Mouse (Mus musculus): ENCODE measurements around the gene Gm49378. TPM values are rescaled to one million over a fixed set of nuclear protein-coding genes. Genes with fewer than 3 reads are reported as not detected.
A peak's percentile ranks its signal among the peaks of the same experiment; 100 is the strongest.

The Gm49378 gene
- polyA plus RNA-seq, 1 experiment from 2014 or later: 3.4 TPM

- Histone ChIP-seq H3K4me2 (0 out of 2 replicates have a peak overlapping the region, but pooled peaks have one; percentile 22), H3K4me1 (replicated peaks) (peaks cover 25% of the 10 kb centered on the region), H3K4me3 (no peak overlapping the region), H3K9ac (no peak overlapping the region), H3K9me3 (replicated peaks) (no peaks in the 10 kb centered on the region), H3K36me3 (peaks cover 25% of the 10 kb centered on the region), H3K27ac (ENCODE audit: poor library complexity, severe bottlenecking) (peak overlapping the region; percentile 93), H3K27me3 (replicated peaks) (no peaks in the 10 kb centered on the region)
- no peak for ATAC-seq (ENCODE audit: insufficient number of reproducible peaks, low FRiP score)
- WGBS: 53% methylated on average over 3 of the region's 3 CpGs
These were observed 19.2 kb upstream of the Gm49378 start for GRCm38 (mm10) chr14:55656935-55657334.

- H3K36me3 ChIP-seq: peaks cover 5% of the 10 kb centered on the region; the same call in 1 of the 2 replicates
- 70% methylated on average over 7 of the region's 7 CpGs for WGBS
- peaks cover 10% of the 10 kb centered on the region; the same call in 1 of the 2 replicates for H3K4me1 ChIP-seq (replicated peaks)
- no peak overlapping the region for H3K27ac ChIP-seq (ENCODE audit: poor library complexity, severe bottlenecking)
- H3K4me2 ChIP-seq: no peak overlapping the region
- no peak for ATAC-seq (ENCODE audit: insufficient number of reproducible peaks, low FRiP score)
- no peaks in the 10 kb centered on the region for H3K9me3 ChIP-seq (replicated peaks)
- no peaks in the 10 kb centered on the region for H3K27me3 ChIP-seq (replicated peaks)
- H3K9ac ChIP-seq: no peak overlapping the region
- no peak overlapping the region for H3K4me3 ChIP-seq
These were observed 13.8 kb upstream of the Gm49378 start for GRCm38 (mm10) chr14:55651528-55651927.

- 85% methylated on average over 2 of the region's 2 CpGs for WGBS
- Histone ChIP-seq H3K27ac (ENCODE audit: poor library complexity, severe bottlenecking) (no peak within 1 kb of the TSS), H3K4me3 (no peak within 1 kb of the TSS), H3K27me3 (replicated peaks) (no peaks in the 10 kb centered on the region), H3K9ac (no peak within 1 kb of the TSS), H3K4me2 (no peak within 1 kb of the TSS), H3K9me3 (replicated peaks) (no peaks in the 10 kb centered on the region), H3K36me3 (peaks cover 14% of the 10 kb centered on the region; the same call in 1 of the 2 replicates), H3K4me1 (replicated peaks) (peaks cover 14% of the 10 kb centered on the region)
- ATAC-seq (ENCODE audit: insufficient number of reproducible peaks, low FRiP score): no peak
These were observed 12.2 kb upstream of the Gm49378 start, which contains the start of gene Tssk4 for GRCm38 (mm10) chr14:55649884-55650283. Gene Tssk4 (plus strand): TSS chr14:55650184.

- H3K27ac ChIP-seq (ENCODE audit: poor library complexity, severe bottlenecking): peak overlapping the region; percentile 68
- 32% methylated on average over 17 of the region's 17 CpGs for WGBS
- no peak for ATAC-seq (ENCODE audit: insufficient number of reproducible peaks, low FRiP score)
These were observed 6.7 kb upstream of the Gm49378 start for GRCm38 (mm10) chr14:55644261-55644888.

GRCm38 (mm10) chr14:55643060-55643907 is 5.6 kb upstream of the Gm49378 start, which contains the start of gene Tm9sf1:
Gene Tm9sf1 (minus strand): TSS chr14:55643806.
- H3K36me3 ChIP-seq: peaks cover 48% of the 10 kb centered on the region

More at GRCm38 (mm10) chr14:55644261-55644888, 6.7 kb upstream of the Gm49378 start:
- Histone ChIP-seq H3K27me3 (replicated peaks) (no peaks in the 10 kb centered on the region), H3K9ac (peak overlapping the region; percentile 82), H3K36me3 (peaks cover 37% of the 10 kb centered on the region), H3K4me3 (peak overlapping the region; percentile 73), H3K4me1 (replicated peaks) (peaks cover 31% of the 10 kb centered on the region), H3K9me3 (replicated peaks) (no peaks in the 10 kb centered on the region), H3K4me2 (peak overlapping the region; percentile 88)

GRCm38 (mm10) chr14:55642679-55643059 is 5.0 kb upstream of the Gm49378 start:
- Histone ChIP-seq H3K36me3 (peaks cover 54% of the 10 kb centered on the region), H3K27ac (ENCODE audit: poor library complexity, severe bottlenecking) (peak overlapping the region; percentile 90)
- 20% methylated on average over 8 of the region's 8 CpGs for WGBS

More at GRCm38 (mm10) chr14:55643060-55643907, 5.6 kb upstream of the Gm49378 start, which contains the start of gene Tm9sf1:
- Histone ChIP-seq H3K4me1 (replicated peaks) (peaks cover 31% of the 10 kb centered on the region), H3K27me3 (replicated peaks) (no peaks in the 10 kb centered on the region), H3K4me2 (peak within 1 kb of the TSS; percentile 88), H3K9me3 (replicated peaks) (no peaks in the 10 kb centered on the region), H3K27ac (ENCODE audit: poor library complexity, severe bottlenecking) (peak within 1 kb of the TSS; percentile 90), H3K9ac (peak within 1 kb of the TSS; percentile 82), H3K4me3 (peak within 1 kb of the TSS; percentile 73)
- ATAC-seq (ENCODE audit: insufficient number of reproducible peaks, low FRiP score): peak; percentile 87
- WGBS: under 1% methylated on average over 89 of the region's 89 CpGs

GRCm38 (mm10) chr14:55641291-55641690 is 3.6 kb upstream of the Gm49378 start:
- Histone ChIP-seq H3K27ac (ENCODE audit: poor library complexity, severe bottlenecking) (no peak overlapping the region), H3K4me2 (no peak overlapping the region), H3K9ac (no peak overlapping the region), H3K27me3 (replicated peaks) (no peaks in the 10 kb centered on the region), H3K36me3 (peaks cover 59% of the 10 kb centered on the region), H3K4me1 (replicated peaks) (peaks cover 29% of the 10 kb centered on the region), H3K9me3 (replicated peaks) (no peaks in the 10 kb centered on the region), H3K4me3 (no peak overlapping the region)
- WGBS: 94% methylated on average over 13 of the region's 13 CpGs
- no peak for ATAC-seq (ENCODE audit: insufficient number of reproducible peaks, low FRiP score)

More at GRCm38 (mm10) chr14:55642679-55643059, 5.0 kb upstream of the Gm49378 start:
- no peak; the same call in 1 of the 2 replicates for ATAC-seq (ENCODE audit: insufficient number of reproducible peaks, low FRiP score)
- Histone ChIP-seq H3K27me3 (replicated peaks) (no peaks in the 10 kb centered on the region), H3K9me3 (replicated peaks) (no peaks in the 10 kb centered on the region), H3K4me1 (replicated peaks) (peaks cover 31% of the 10 kb centered on the region), H3K4me3 (peak overlapping the region; percentile 73), H3K4me2 (peak overlapping the region; percentile 88), H3K9ac (peak overlapping the region; percentile 82)

GRCm38 (mm10) chr14:55640816-55641215 is 3.1 kb upstream of the Gm49378 start:
- no peak for ATAC-seq (ENCODE audit: insufficient number of reproducible peaks, low FRiP score)
- no peak overlapping the region for H3K9ac ChIP-seq
- WGBS: 98% methylated on average over 14 of the region's 14 CpGs
- no peaks in the 10 kb centered on the region for H3K27me3 ChIP-seq (replicated peaks)
- no peak overlapping the region for H3K27ac ChIP-seq (ENCODE audit: poor library complexity, severe bottlenecking)
- H3K36me3 ChIP-seq: peaks cover 58% of the 10 kb centered on the region
- H3K4me3 ChIP-seq: no peak overlapping the region
- H3K4me1 ChIP-seq (replicated peaks): peaks cover 29% of the 10 kb centered on the region
- H3K4me2 ChIP-seq: no peak overlapping the region
- no peaks in the 10 kb centered on the region for H3K9me3 ChIP-seq (replicated peaks)

GRCm38 (mm10) chr14:55635523-55636007 is 2.1 kb downstream of the Gm49378 start, which contains the start of gene Ipo4:
Gene Ipo4 (minus strand): TSS chr14:55635957.
- H3K27ac ChIP-seq (ENCODE audit: poor library complexity, severe bottlenecking): peak within 1 kb of the TSS; percentile 79
- no peaks in the 10 kb centered on the region for H3K27me3 ChIP-seq (replicated peaks)
- peak within 1 kb of the TSS; percentile 89 for H3K4me3 ChIP-seq
- H3K4me2 ChIP-seq: peak within 1 kb of the TSS; percentile 98
- peak within 1 kb of the TSS; percentile 90 for H3K9ac ChIP-seq
- no peaks in the 10 kb centered on the region for H3K9me3 ChIP-seq (replicated peaks)
- peak; percentile 86 for ATAC-seq (ENCODE audit: insufficient number of reproducible peaks, low FRiP score)
- 1% methylated on average over 31 of the region's 33 CpGs for WGBS
- peaks cover 18% of the 10 kb centered on the region for H3K4me1 ChIP-seq (replicated peaks)
- peaks cover 81% of the 10 kb centered on the region for H3K36me3 ChIP-seq

GRCm38 (mm10) chr14:55634874-55635522 is 2.7 kb downstream of the Gm49378 start:
- Histone ChIP-seq H3K4me2 (peak overlapping the region; percentile 98), H3K27ac (ENCODE audit: poor library complexity, severe bottlenecking) (peak overlapping the region; percentile 79), H3K4me3 (peak overlapping the region; percentile 89), H3K9ac (peak overlapping the region; percentile 90), H3K27me3 (replicated peaks) (no peaks in the 10 kb centered on the region), H3K36me3 (peaks cover 81% of the 10 kb centered on the region), H3K4me1 (replicated peaks) (peaks cover 18% of the 10 kb centered on the region), H3K9me3 (replicated peaks) (no peaks in the 10 kb centered on the region)
- 4% methylated on average over 23 of the region's 23 CpGs for WGBS
- ATAC-seq (ENCODE audit: insufficient number of reproducible peaks, low FRiP score): 0 out of 2 replicates have a peak, but pooled peaks have one; percentile 6
